Mouse (Mus musculus) midbrain, postnatal 0 days (tissue): ENCODE measurements around the gene Prorsd1. TPM values are rescaled to one million over a fixed set of nuclear protein-coding genes. Genes with fewer than 3 reads are reported as not detected.

ENCODE experiments used
- ATAC-seq: fragments of 200-750 bp; cut with Nextera tagmentation; 2 replicates; pipeline ENCODE4 v1.8.0; 2017; ENCODE audit warnings: moderate number of reproducible peaks, mild to moderate bottlenecking, moderate TSS enrichment, moderate library complexity; ENCODE audit not compliant: low FRiP score
- DNase-seq: peaks from one replicate; pipeline ENCODE4 v3.0.0-alpha.2; 2015; ENCODE audit warnings: low spot score
- H3K27ac ChIP-seq: fragments of 300-500 bp; sonication (generic); 2 replicates; pipeline ENCODE4 v1.5.1; 2014; ENCODE audit warnings: low read depth, mild to moderate bottlenecking, low read length, mixed read lengths
- H3K27me3 ChIP-seq: fragments of 300-500 bp; sonication (generic); 2 replicates; pipeline ENCODE4 v1.6.1; 2014; ENCODE audit warnings: low read length, control low read depth, mixed read lengths; ENCODE audit not compliant: insufficient read depth
- H3K36me3 ChIP-seq: fragments of 300-500 bp; sonication (generic); 2 replicates; pipeline ENCODE4 v1.6.1; 2014; ENCODE audit warnings: low read length, control low read depth, mixed read lengths; ENCODE audit not compliant: insufficient read depth
- H3K4me1 ChIP-seq: fragments of 300-500 bp; sonication (generic); 2 replicates; pipeline ENCODE4 v1.6.1; 2014; ENCODE audit warnings: mild to moderate bottlenecking, control low read depth, antibody characterized with exemption, low read length, mixed read lengths; ENCODE audit not compliant: insufficient read depth
- H3K4me2 ChIP-seq: fragments of 300-500 bp; sonication (generic); 2 replicates; pipeline ENCODE4 v1.6.1; 2014; ENCODE audit warnings: low read depth, mild to moderate bottlenecking, low read length, mixed read lengths; ENCODE audit not compliant: poor library complexity, severe bottlenecking
- H3K4me3 ChIP-seq: fragments of 300-500 bp; sonication (generic); 2 replicates; pipeline ENCODE4 v1.5.1; 2014; ENCODE audit warnings: low read depth, mild to moderate bottlenecking, low read length, moderate library complexity
- H3K9ac ChIP-seq: fragments of 300-500 bp; sonication (generic); replicated peaks from 2 replicates; pipeline ENCODE4 v1.6.1; 2014; ENCODE audit warnings: mild to moderate bottlenecking, low read length, moderate library complexity, mixed read lengths; ENCODE audit not compliant: poor library complexity, severe bottlenecking
- H3K9me3 ChIP-seq: fragments of 300-500 bp; sonication (generic); 2 replicates; pipeline ENCODE4 v1.6.1; 2016; ENCODE audit warnings: low read length, control low read depth
- CTCF ChIP-seq: IDR thresholded peaks from 2 replicates; pipeline ENCODE4 v1.5.1; 2016; ENCODE audit warnings: antibody characterized with exemption, mild to moderate bottlenecking
- WGBS: fragments of 180-500 bp; shearing (Covaris S2); extraction: QIAGEN DNeasy Blood & Tissue Kit; methylation state at CpG from one replicate; pipeline ENCODE4 v1.1.7; 2014; 5-methylcytosine and 5-hydroxymethylcytosine counted together
- polyA plus RNA-seq: library from polyadenylated mRNA; unstranded; fragments of >200 nt; fragmentation: Nextera tagmentation; extraction: Ambion mirVana; gene quantifications from 2 replicates; pipeline ENCODE4 v1.2.1, GENCODE M21; 2015
- total RNA-seq: library from RNA; depleted of rRNA; stranded (reverse); fragments of >200 nt; gene quantifications from 2 replicates; pipeline ENCODE4 v1.2.3, GENCODE M21; 2014; rRNA removed

The Prorsd1 gene
- total and polyA plus RNA-seq, 2 experiments from 2014 or later, result 1.2 to 7.8 TPM

DNA sequence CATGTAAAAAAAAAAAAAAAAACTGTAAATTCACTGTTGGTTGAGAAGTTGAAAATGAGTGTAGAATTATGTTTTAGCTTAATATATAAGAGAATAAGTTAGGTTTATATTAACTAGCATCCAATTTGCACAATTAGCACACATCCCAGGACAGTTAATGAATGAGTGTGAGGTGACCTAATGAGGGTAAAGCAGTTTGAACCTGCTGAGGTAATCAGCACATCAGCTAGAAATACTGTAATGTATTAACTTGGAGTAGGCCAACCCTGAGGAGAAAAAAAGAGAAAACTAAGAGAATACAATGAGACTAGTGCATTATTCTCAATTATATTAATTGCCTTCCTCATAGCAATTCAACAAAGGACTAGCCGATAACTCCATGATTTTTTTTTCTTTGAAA lies 5.4 kb downstream of the Prorsd1 start:
- H3K27ac ChIP-seq, result no peak overlapping the region
- H3K9ac ChIP-seq, result no peak overlapping the region
- DNase-seq, result no peak
- no peaks in the 10 kb centered on the region for H3K9me3 ChIP-seq
- no peak for ATAC-seq
- no peaks in the 10 kb centered on the region for H3K27me3 ChIP-seq
- no peaks in the 10 kb centered on the region for H3K4me1 ChIP-seq
- H3K4me3 ChIP-seq, result no peak overlapping the region
- H3K4me2 ChIP-seq, result no peak overlapping the region
- WGBS, result 88% methylated on average over 1 of the region's 1 CpGs
- peaks cover 17% of the 10 kb centered on the region; the same call in 1 of the 2 replicates for H3K36me3 ChIP-seq
- TF ChIP-seq CTCF, result no peak

DNA sequence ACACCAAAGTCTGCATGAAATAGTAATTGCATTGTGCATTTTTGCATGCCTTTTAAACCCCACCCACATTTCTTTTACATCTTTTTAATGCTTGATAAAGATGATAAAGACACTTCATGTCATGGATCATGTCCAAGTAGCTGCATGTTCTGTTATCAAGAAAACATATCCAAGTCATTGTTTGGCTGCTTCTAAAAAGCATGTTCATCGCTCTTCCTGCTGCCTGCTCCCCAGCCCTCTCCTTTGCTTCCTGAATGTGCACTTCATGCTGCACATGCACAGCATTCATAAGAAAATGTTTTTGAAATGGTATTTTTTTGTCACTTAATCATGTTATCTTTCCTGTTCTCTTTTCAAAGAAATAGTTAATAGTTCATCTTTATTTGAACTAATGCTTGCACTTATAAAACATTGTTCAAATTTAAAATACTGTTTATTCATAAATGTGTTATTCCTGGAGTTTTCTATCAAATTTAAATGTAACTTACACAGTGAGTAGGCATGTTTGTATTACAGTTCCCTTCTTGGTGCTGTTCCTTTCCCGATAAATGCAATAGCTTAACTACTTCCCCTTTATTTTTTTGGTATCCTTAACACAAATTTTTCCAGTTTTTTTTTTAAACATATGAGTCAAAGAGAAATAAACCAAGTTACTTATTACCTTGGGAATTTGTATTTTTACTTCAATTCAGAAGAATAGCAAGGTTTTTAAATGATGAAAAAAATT lies 9.8 kb downstream of the Prorsd1 start:
- Histone ChIP-seq H3K9me3 (no peaks in the 10 kb centered on the region), H3K27me3 (no peaks in the 10 kb centered on the region), H3K27ac (no peak overlapping the region), H3K4me1 (no peaks in the 10 kb centered on the region), H3K4me2 (no peak overlapping the region), H3K4me3 (no peak overlapping the region), H3K36me3 (peaks cover 31% of the 10 kb centered on the region), H3K9ac (no peak overlapping the region)
- DNase-seq (no peak), ATAC-seq (no peak)
- TF ChIP-seq CTCF, result no peak
- 92% methylated on average over 2 of the region's 2 CpGs for WGBS

DNA sequence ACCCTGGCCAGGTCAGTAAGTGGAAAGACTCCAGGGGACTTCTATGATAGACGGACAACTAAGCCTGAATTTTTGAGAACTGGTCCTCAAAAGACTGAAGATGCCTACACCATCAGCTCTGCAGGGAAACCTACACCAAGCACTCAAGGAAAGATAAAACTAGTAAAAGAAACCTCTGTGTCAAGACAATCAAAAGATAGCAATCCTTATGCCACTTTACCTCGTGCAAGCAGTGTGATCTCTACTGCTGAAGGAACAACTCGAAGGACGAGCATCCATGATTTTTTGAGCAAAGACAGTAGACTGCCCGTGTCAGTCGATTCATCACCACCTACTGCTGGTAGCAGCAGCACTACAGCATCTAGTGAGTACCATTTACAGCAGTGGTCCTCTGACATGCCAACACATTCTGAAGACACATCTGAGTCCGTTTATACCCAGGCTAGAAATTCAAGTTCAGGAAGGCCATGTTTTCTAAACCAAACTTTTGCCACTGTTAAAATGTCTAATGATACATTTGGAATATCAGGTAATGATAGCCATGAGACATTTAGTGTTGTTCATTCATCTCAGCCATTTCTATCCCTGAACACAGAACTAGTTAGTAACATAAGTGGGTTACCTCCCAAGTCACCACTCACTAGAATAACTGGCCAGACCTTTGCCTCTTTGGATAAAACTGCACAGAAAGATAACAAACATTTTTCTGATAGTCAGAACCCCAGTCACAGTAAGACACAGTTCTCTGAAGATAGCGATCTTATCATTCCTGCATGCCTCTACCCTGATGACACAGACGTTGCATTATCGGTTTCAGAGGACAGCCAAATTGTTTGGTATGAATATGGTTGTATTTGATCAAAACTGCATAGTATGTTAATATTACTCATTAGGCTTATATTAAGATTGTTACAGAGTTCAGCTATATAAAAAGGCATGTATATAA lies 10.6 kb downstream of the Prorsd1 start:
- Histone ChIP-seq H3K4me3 (no peak overlapping the region), H3K9ac (no peak overlapping the region), H3K27ac (no peak overlapping the region), H3K4me2 (no peak overlapping the region), H3K9me3 (no peaks in the 10 kb centered on the region), H3K36me3 (peaks cover 36% of the 10 kb centered on the region), H3K27me3 (no peaks in the 10 kb centered on the region), H3K4me1 (no peaks in the 10 kb centered on the region)
- ATAC-seq, result no peak
- DNase-seq, result no peak
- no peak for TF ChIP-seq CTCF
- WGBS, result 94% methylated on average over 10 of the region's 10 CpGs

DNA sequence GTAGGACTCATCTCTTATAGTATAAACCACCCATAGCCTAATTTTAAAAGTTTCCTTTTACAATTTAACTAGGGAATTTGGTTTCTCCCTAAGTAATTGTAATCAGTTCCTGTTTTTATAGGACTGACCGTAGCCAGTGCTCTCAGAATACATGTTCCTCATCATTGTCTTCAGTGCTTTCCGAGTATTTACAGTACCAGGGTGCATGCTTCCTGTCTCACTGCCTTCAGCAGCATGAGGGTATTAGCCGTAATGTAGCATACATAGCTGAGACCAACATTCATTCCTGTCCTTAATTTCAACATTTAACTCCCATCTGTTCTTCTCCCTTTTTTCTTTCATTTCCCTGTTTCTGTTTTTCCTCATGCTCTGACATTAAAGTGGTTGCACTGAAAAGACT lies 17.9 kb downstream of the Prorsd1 start:
- DNase-seq (no peak), ATAC-seq (no peak)
- 93% methylated on average over 3 of the region's 3 CpGs for WGBS
- Histone ChIP-seq H3K4me3 (no peak overlapping the region), H3K36me3 (peaks cover 25% of the 10 kb centered on the region), H3K4me1 (no peaks in the 10 kb centered on the region), H3K9ac (no peak overlapping the region), H3K27me3 (no peaks in the 10 kb centered on the region), H3K27ac (no peak overlapping the region), H3K4me2 (no peak overlapping the region), H3K9me3 (no peaks in the 10 kb centered on the region)
- no peak for TF ChIP-seq CTCF

DNA sequence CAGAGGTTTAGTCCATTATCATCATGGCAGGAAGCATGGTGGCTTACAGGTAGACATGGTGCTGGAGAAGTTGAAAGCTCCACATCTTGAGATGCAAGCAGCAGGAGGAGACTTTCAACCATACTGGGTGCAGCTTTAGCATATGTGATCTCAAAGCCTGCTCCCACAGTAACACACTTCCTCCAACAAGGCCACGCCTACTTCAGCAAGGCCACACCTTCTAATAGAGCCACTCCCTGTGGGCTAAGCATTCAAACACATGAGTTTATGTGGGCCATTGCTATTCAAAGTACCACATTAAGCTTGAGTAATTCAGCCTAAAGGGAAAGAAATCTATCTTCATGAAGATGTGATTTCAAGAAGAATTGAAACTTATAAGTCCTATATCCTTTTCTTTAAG lies 21.7 kb downstream of the Prorsd1 start:
- Histone ChIP-seq H3K36me3 (peaks cover 20% of the 10 kb centered on the region), H3K9me3 (no peaks in the 10 kb centered on the region), H3K9ac (no peak overlapping the region), H3K4me1 (no peaks in the 10 kb centered on the region), H3K27me3 (no peaks in the 10 kb centered on the region), H3K4me3 (no peak overlapping the region), H3K27ac (no peak overlapping the region), H3K4me2 (no peak overlapping the region)
- no peak for TF ChIP-seq CTCF
- DNase-seq (no peak), ATAC-seq (no peak)
- 100% methylated on average over 1 of the region's 1 CpGs for whole genome bisulfite sequencing

DNA sequence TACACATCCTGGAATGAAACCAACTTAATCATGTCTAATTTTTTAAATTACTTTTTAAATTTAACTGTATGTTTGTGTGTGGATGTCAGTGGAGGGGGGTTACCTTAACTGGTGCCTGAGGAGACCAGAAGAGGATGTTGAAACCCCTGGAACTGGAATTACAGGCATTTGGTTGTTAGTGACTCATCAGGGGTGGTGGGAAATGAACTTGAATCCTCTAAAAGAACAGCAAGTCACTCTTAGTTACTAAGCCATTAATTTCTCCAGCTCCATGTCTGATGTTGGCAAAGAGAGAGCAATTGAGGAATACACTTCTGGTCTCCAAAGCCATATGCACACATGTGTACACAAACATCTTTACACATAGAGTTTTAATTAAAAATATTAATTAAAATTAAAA lies 40.2 kb downstream of the Prorsd1 start:
- no peak for TF ChIP-seq CTCF
- DNase-seq (no peak), ATAC-seq (no peak)
- Histone ChIP-seq H3K27me3 (no peaks in the 10 kb centered on the region), H3K36me3 (peaks cover 13% of the 10 kb centered on the region), H3K27ac (no peak overlapping the region), H3K9ac (no peak overlapping the region), H3K4me2 (no peak overlapping the region), H3K9me3 (no peaks in the 10 kb centered on the region), H3K4me1 (no peaks in the 10 kb centered on the region), H3K4me3 (no peak overlapping the region)

Other genes with a start within 250 kb of the Prorsd1 start
- 74.5 and 91.3 TPM in 2 replicates for gene Ccdc88a, start 141.4 kb downstream of the Prorsd1 start, total RNA-seq
- 72.8 and 89.2 TPM in 2 replicates for gene Ccdc88a, start 141.4 kb downstream of the Prorsd1 start, polyA plus RNA-seq
- 19.7 and 34.3 TPM in 2 replicates for gene Mtif2, start 11.4 kb upstream of the Prorsd1 start, total RNA-seq
- 30.5 and 35.9 TPM in 2 replicates for gene Mtif2, start 11.4 kb upstream of the Prorsd1 start, polyA plus RNA-seq
- gene Clhc1, start 32.9 kb upstream of the Prorsd1 start, total RNA-seq, result 1.2 TPM in 1 of 2 replicates, not detected in the other
- gene Clhc1, start 32.9 kb upstream of the Prorsd1 start, polyA plus RNA-seq, result 0.15 TPM in 1 of 2 replicates, not detected in the other
- 314 and 575 TPM in 2 replicates for gene Rps27a, start 33.1 kb upstream of the Prorsd1 start, total RNA-seq
- gene Rps27a, start 33.1 kb upstream of the Prorsd1 start, polyA plus RNA-seq, result 518 and 553 TPM in 2 replicates
- 322 and 368 TPM in 2 replicates for gene Rtn4, start 177.9 kb upstream of the Prorsd1 start, total RNA-seq
- 144 and 153 TPM in 2 replicates for gene Rtn4, start 177.9 kb upstream of the Prorsd1 start, polyA plus RNA-seq